Mouse (Mus musculus): ENCODE data around the gene Cep70.

GRCm38 (mm10) chr9:99224583-99224982, 18.6 kb upstream of the Cep70 start:
- TF ChIP-seq CTCF (IDR thresholded peaks at IDR 0.05; ENCODE audit: borderline replicate concordance, insufficient read depth, low read length) (no peak), POLR2A (IDR thresholded peaks at IDR 0.05; ENCODE audit: low read depth, low read length) (no peak)
